Mouse (Mus musculus) intestine, postnatal 0 days (tissue): ENCODE data around the gene Plin2. TPM values are rescaled to one million over a fixed set of nuclear protein-coding genes. Genes with fewer than 3 reads are reported as not detected.
"Not testable (repeated sequence)": the region's sequence is repeated elsewhere in the genome, so short reads cannot be mapped to it uniquely, and the experiment has no call there.

Experiments
- ATAC-seq: fragments of 200-750 bp; cut with Nextera tagmentation; 2 replicates; pipeline ENCODE4 v1.8.0; 2017; ENCODE audit warnings: mild to moderate bottlenecking, moderate TSS enrichment, moderate library complexity
- H3K27ac ChIP-seq: fragments of 300-500 bp; sonication (generic); 2 replicates; pipeline ENCODE4 v1.5.1; 2014; ENCODE audit warnings: mild to moderate bottlenecking, low read depth, low read length, moderate library complexity
- H3K27me3 ChIP-seq: fragments of 300-500 bp; sonication (generic); replicated peaks from 2 replicates; pipeline ENCODE4 v1.6.1; 2014; ENCODE audit warnings: low read length, mixed read lengths; ENCODE audit not compliant: control insufficient read depth, insufficient read depth
- H3K36me3 ChIP-seq: fragments of 300-500 bp; sonication (generic); 2 replicates; pipeline ENCODE4 v1.6.1; 2014; ENCODE audit warnings: mild to moderate bottlenecking, moderate library complexity; ENCODE audit not compliant: control insufficient read depth, insufficient read depth
- H3K4me1 ChIP-seq: fragments of 300-500 bp; sonication (generic); replicated peaks from 2 replicates; pipeline ENCODE4 v1.6.1; 2014; ENCODE audit warnings: antibody characterized with exemption, low read length, mixed read lengths; ENCODE audit not compliant: control insufficient read depth, insufficient read depth
- H3K4me2 ChIP-seq: fragments of 300-500 bp; sonication (generic); replicated peaks from 2 replicates; pipeline ENCODE4 v1.6.1; 2014; ENCODE audit warnings: low read depth, mild to moderate bottlenecking, moderate library complexity
- H3K4me3 ChIP-seq: fragments of 300-500 bp; sonication (generic); 2 replicates; pipeline ENCODE4 v1.5.1; 2014; ENCODE audit warnings: low read depth, low read length
- H3K9ac ChIP-seq: fragments of 300-500 bp; sonication (generic); 2 replicates; pipeline ENCODE4 v1.6.1; 2014; ENCODE audit warnings: mild to moderate bottlenecking, low read depth, low read length
- H3K9me3 ChIP-seq: fragments of 300-500 bp; sonication (generic); 2 replicates; pipeline ENCODE4 v1.6.1; 2016; ENCODE audit warnings: mixed run types; ENCODE audit not compliant: control insufficient read depth
- CTCF ChIP-seq: sonication (generic); IDR thresholded peaks from 2 replicates; pipeline ENCODE4 v1.5.1; 2016; ENCODE audit warnings: low read depth, mild to moderate bottlenecking, control low read depth, antibody characterized with exemption, moderate library complexity
- WGBS: fragments of 180-500 bp; shearing (Covaris S2); extraction: QIAGEN DNeasy Blood & Tissue Kit; methylation state at CpG from one replicate; pipeline ENCODE4 v1.1.7; 2014; 5-methylcytosine and 5-hydroxymethylcytosine counted together
- polyA plus RNA-seq: library from polyadenylated mRNA; unstranded; fragments of >200 nt; fragmentation: Nextera tagmentation; extraction: Ambion mirVana; gene quantifications from 2 replicates; pipeline ENCODE4 v1.2.1, GENCODE M21; 2015

Plin2 gene
- polyA plus RNA-seq, 1 experiment from 2014 or later = 531 TPM

DNA sequence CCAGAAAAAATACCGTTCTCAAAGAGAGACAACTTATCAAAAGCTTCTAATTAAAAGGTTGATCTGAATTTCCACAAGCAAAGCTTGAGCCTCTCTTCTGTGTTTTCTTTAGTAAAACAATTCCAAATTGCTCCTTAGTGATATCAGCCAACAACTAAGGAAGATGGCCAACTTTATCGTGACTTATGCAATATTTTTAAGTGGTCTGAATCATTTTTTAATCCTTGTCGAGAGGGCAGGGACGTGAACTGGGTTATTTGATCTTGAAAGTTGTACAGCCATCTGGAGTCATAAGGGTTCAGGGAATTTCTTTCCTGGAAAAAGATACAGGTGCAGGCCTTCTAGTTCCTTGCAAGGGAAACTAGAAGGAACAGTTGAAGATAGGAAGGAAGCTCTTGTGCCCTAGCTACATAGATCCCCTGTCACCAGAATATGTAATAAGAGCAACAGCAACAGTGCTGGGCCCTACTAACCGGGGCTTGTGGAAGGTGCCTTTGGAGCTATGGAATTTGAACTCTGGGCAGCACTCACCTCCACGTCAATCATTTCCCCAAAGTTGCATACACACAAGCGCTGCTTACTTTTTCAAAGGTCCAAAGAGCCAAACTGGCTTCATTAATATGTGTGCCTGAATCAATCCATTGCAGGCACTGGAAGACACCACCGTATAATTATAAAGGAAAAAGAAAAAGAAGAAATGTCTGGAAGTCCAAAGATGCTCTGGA lies 884 bp upstream of the Plin2 start:
- TF ChIP-seq CTCF = no peak
- peak; percentile 20; the same call in 1 of the 2 replicates for ATAC-seq
- Histone ChIP-seq H3K9me3 (no peaks in the 10 kb centered on the region), H3K27me3 (no peaks in the 10 kb centered on the region), H3K4me1 (peaks cover 3% of the 10 kb centered on the region; the same call in 1 of the 2 replicates), H3K4me3 (peak overlapping the region; percentile 79; the same call in 1 of the 2 replicates), H3K27ac (peak overlapping the region; percentile 98), H3K9ac (peak overlapping the region; percentile 87; the same call in 1 of the 2 replicates), H3K36me3 (peaks cover 19% of the 10 kb centered on the region), H3K4me2 (peak overlapping the region; percentile 70)
- WGBS = 39% methylated on average over 8 of the region's 8 CpGs

DNA sequence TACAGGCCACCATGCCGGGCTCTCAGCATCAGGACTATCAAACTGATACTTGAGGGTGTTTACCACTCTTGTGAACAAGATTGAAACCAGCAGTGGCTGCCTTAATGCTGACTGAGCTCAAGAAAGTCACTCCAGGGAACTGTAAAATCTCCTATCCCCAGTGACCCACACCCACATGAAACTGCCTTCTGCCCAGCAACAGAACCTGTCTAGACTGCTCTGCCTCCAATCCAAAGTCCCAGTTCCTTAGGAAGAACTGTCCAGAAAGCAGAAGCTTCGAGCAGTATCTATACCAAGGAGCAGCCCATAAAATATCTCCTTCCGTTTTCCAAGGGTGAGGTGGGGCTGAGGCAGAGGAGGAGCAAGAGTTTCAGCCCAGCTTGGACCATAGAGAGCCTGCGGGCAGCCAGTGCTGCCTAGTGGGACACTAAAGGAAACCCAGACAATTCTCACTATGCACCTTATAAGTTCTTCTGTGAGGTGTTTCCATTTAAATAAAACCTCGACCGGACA lies 563 bp downstream of the Plin2 start:
- WGBS = 3% methylated on average over 6 of the region's 6 CpGs
- peak; percentile 76 for ATAC-seq

DNA sequence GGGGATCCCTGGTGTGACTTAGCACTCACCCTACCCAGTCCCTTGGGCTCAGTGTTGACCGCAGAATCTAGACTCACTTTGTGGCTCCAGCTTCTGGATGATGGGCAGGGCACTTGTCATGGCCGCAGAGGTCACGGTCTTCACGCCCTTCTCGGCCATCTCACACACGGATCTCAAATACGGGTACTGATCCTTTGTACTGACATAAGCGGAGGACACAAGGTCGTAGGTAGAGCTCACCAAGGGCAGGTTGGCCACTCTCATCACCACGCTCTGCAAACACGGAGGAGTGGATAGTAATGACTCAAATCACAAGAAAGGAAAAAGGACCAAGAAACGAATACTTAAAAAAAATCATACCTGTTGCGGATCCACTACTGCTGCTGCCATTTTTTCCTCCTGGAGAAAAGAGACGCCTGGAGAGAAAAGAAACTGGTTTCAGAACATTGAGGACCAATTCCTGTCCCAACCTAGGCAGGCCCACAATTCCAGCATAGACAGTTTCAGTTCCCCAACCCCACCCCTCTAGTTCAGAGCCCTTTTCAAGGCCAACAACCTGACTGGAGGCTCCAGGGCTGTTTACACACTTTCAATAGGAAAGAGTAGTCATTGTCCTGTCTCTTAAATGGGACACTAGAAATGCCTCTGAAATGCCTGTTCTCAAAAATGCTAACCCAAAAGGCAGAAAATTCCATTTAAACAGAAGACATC lies 1.4 kb downstream of the Plin2 start:
- Histone ChIP-seq H3K27ac (peak overlapping the region; percentile 98), H3K9me3 (no peaks in the 10 kb centered on the region), H3K36me3 (peaks cover 41% of the 10 kb centered on the region), H3K4me2 (peak overlapping the region; percentile 70), H3K4me1 (peaks cover 8% of the 10 kb centered on the region; the same call in 1 of the 2 replicates), H3K27me3 (no peaks in the 10 kb centered on the region), H3K9ac (peak overlapping the region; percentile 87), H3K4me3 (peak overlapping the region; percentile 79)
- no peak for TF ChIP-seq CTCF
- no peak for ATAC-seq
- WGBS = 80% methylated on average over 14 of the region's 14 CpGs

More for the DNA sequence above, 563 bp downstream of the Plin2 start:
- not testable (repeated sequence) for H3K4me1 ChIP-seq, H3K9me3 ChIP-seq, H3K27me3 ChIP-seq
- H3K27ac ChIP-seq = peak overlapping the region; percentile 98
- H3K36me3 ChIP-seq = peaks cover 33% of the 10 kb centered on the region
- H3K4me3 ChIP-seq = peak overlapping the region; percentile 79
- peak overlapping the region; percentile 70 for H3K4me2 ChIP-seq
- H3K9ac ChIP-seq = peak overlapping the region; percentile 87

DNA sequence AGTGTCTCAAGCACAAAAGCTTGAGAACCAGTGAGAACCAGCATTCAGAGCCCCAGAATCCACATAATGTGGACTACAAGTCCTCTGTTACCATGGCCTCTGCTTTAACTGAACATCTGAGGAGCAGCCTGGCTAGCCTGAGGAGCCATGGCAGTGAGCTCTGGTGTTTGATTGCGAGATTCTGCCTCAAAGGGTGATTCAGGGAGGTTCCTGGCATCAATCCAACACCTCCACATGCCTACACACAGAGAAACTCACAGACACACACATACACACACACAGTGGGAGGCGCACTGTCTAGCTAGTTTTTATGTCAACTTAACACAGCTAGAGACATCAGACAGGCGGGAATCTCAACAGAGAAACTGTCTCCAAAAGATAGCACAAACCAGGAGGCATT lies 4.3 kb downstream of the Plin2 start:
- Histone ChIP-seq H3K4me2 (peak overlapping the region; percentile 25), H3K4me3 (no peak overlapping the region)
- 54% methylated on average over 3 of the region's 3 CpGs for WGBS

DNA sequence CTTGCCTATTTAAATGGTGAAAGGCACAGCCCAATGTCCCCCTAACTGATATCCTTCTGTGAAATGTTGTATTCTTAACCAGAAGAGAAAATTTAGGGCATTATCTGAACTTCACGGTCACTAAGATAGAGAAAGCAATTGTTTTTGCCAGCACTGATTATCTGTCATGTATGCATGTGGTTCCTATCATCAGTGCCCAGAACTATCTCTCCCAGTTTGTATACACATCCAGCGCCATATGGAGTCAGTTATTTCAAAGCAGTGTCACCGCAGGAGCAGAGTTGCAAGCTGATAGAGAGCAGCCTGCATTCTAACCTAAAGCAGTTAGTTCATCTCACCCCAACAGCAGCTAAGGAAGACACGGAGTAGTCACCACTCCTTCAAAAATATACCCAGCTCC lies 5.9 kb downstream of the Plin2 start:
- no peaks in the 10 kb centered on the region for H3K9me3 ChIP-seq
- no peak overlapping the region for H3K4me2 ChIP-seq
- H3K36me3 ChIP-seq = peaks cover 70% of the 10 kb centered on the region
- WGBS = 52% methylated on average over 4 of the region's 4 CpGs
- no peak for ATAC-seq
- H3K4me1 ChIP-seq = 0 out of 2 replicates have a peak, but pooled peaks cover 5% of the 10 kb centered on the region
- H3K27me3 ChIP-seq = no peaks in the 10 kb centered on the region
- no peak overlapping the region for H3K4me3 ChIP-seq
- no peak overlapping the region for H3K27ac ChIP-seq
- no peak overlapping the region for H3K9ac ChIP-seq
- TF ChIP-seq CTCF = no peak

More for the DNA sequence above, 4.3 kb downstream of the Plin2 start:
- Histone ChIP-seq H3K27ac (0 out of 2 replicates have a peak overlapping the region, but pooled peaks have one; percentile 24), H3K9ac (no peak overlapping the region), H3K9me3 (no peaks in the 10 kb centered on the region), H3K4me1 (0 out of 2 replicates have a peak, but pooled peaks cover 6% of the 10 kb centered on the region), H3K27me3 (no peaks in the 10 kb centered on the region), H3K36me3 (peaks cover 53% of the 10 kb centered on the region)
- no peak for ATAC-seq
- TF ChIP-seq CTCF = no peak

DNA sequence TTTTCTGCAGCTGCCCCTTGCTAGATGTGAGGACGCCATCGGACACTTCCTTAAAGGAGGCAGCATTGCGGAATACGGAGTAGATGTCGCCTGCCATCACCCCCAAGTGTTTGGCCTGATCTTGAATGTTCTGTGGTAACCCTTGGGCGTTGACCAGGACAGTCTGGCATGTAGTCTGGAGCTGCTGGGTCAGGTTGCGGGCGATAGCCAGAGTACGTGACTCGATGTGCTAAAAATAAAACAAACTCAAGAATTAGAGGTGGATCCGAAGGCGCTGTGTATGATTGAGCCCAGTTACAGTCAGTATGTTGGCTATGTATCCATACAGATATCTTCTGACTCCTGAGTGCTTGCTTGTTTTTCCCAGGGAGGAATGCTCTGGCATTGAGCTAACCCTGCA lies 12.7 kb downstream of the Plin2 start:
- Histone ChIP-seq H3K4me3 (no peak overlapping the region), H3K27ac (peak overlapping the region; percentile 58; the same call in 1 of the 2 replicates), H3K36me3 (peaks cover 59% of the 10 kb centered on the region), H3K9ac (no peak overlapping the region), H3K9me3 (no peaks in the 10 kb centered on the region), H3K27me3 (no peaks in the 10 kb centered on the region), H3K4me1 (no peaks in the 10 kb centered on the region), H3K4me2 (no peak overlapping the region)
- WGBS = 93% methylated on average over 12 of the region's 12 CpGs
- ATAC-seq = no peak
- no peak for TF ChIP-seq CTCF

DNA sequence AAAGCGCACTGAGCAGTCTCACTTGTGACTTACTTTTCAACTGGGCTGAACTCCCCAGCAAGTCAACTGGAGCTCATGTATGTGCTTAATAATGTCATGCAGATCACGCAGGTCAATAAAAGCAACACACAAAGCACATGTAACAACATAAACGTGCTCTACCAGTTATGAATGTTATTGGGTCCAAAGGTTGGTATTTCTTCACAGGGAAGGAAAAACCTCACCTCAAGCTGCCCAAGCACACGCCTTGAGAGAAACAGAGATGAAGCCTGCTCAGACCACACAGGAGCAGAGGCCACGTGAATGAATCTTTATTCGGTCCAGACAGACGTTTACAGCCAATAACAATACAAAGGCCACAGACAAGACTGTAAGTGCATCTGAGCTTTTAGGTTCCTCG lies 13.4 kb downstream of the Plin2 start:
- H3K36me3 ChIP-seq = peaks cover 55% of the 10 kb centered on the region
- not testable (repeated sequence) for H3K9ac ChIP-seq
- 50% methylated on average over 8 of the region's 8 CpGs for WGBS

More for the DNA sequence above, 13.4 kb downstream of the Plin2 start:
- H3K27ac ChIP-seq = 0 out of 2 replicates have a peak overlapping the region, but pooled peaks have one; percentile 15
- not testable (repeated sequence) for H3K4me3 ChIP-seq, H3K4me1 ChIP-seq, H3K4me2 ChIP-seq, H3K27me3 ChIP-seq, H3K9me3 ChIP-seq
- ATAC-seq = peak; percentile 86
